Mouse (Mus musculus) CH12.LX (cell line): ENCODE data around the gene Crlf1. TPM values are rescaled to one million over a fixed set of nuclear protein-coding genes. Genes with fewer than 3 reads are reported as not detected.

Experiments used
- DNase-seq: peaks from one replicate; pipeline ENCODE4 v3.0.0-alpha.2; 2013; ENCODE audit errors: extremely low read depth
- H3K27ac ChIP-seq: 2 replicates; pipeline ENCODE4 v1.5.1; 2012; ENCODE audit warnings: low read depth, mild to moderate bottlenecking, control low read depth, moderate library complexity; ENCODE audit not compliant: insufficient read depth
- H3K27me3 ChIP-seq: replicated peaks from 2 replicates; pipeline ENCODE3; 2012; ENCODE audit warnings: inconsistent platforms
- H3K36me3 ChIP-seq, 2 experiments: replicated peaks in 1 of 2; 2 replicates each; pipeline versions ENCODE3 to v1.6.1; 2012; ENCODE audit warnings: inconsistent platforms in 1 of 2, low read length in 1 of 2, mild to moderate bottlenecking in 1 of 2, mixed read lengths in 1 of 2, moderate library complexity in 1 of 2; ENCODE audit not compliant: control insufficient read depth in 1 of 2, insufficient read depth in 1 of 2
- H3K4me1 ChIP-seq, 2 experiments: 2 replicates each; pipeline ENCODE4 v1.6.1; 2012; ENCODE audit warnings: inconsistent platforms in 1 of 2, moderate library complexity in 1 of 2; ENCODE audit not compliant: insufficient read depth in 2 of 2, control insufficient read depth in 1 of 2
- H3K4me2 ChIP-seq: 2 replicates; pipeline ENCODE4 v1.6.1; 2012; ENCODE audit warnings: low read depth, mild to moderate bottlenecking, control low read depth; ENCODE audit not compliant: poor library complexity, insufficient read depth, severe bottlenecking
- H3K4me3 ChIP-seq, 3 experiments: fragments of 150-350 bp in 1 of 3; sonication (generic) in 1 of 3; replicated peaks in 1 of 3; 2 replicates each; pipeline versions ENCODE3 to v1.5.1; 2011 to 2012; ENCODE audit warnings: low read depth in 2 of 3, low read length in 2 of 3, mild to moderate bottlenecking in 2 of 3, moderate library complexity in 2 of 3, control low read depth in 1 of 3, improper control_type of control experiment in 1 of 3, inconsistent platforms in 1 of 3, mixed read lengths in 1 of 3; ENCODE audit not compliant: poor library complexity in 1 of 3
- H3K79me2 ChIP-seq: replicated peaks from 2 replicates; pipeline ENCODE4 v1.6.1; 2012; ENCODE audit warnings: mild to moderate bottlenecking, moderate library complexity; ENCODE audit not compliant: control insufficient read depth, poor library complexity, insufficient read depth, severe bottlenecking; ENCODE audit errors: extremely low read depth
- H3K9ac ChIP-seq: 2 replicates; pipeline ENCODE4 v1.6.1; 2012; ENCODE audit warnings: low read depth, mild to moderate bottlenecking, control low read depth, moderate library complexity; ENCODE audit not compliant: insufficient read depth
- H3K9me3 ChIP-seq: replicated peaks from 2 replicates; pipeline ENCODE3; 2012; ENCODE audit warnings: low read length, inconsistent platforms, mixed read lengths
- BHLHE40 ChIP-seq: IDR thresholded peaks from 2 replicates; pipeline ENCODE4 v1.6.1; 2011; ENCODE audit warnings: mild to moderate bottlenecking, low read depth, low read length, improper control_type of control experiment
- CHD2 ChIP-seq: IDR thresholded peaks from 2 replicates; pipeline ENCODE4 v1.6.1; 2011; ENCODE audit warnings: low read length, improper control_type of control experiment
- GABPA ChIP-seq: IDR thresholded peaks from 2 replicates; pipeline ENCODE4 v1.6.1; 2012; ENCODE audit warnings: low read depth, low read length, improper control_type of control experiment, inconsistent platforms; ENCODE audit not compliant: insufficient replicate concordance
- IRF4 ChIP-seq: IDR thresholded peaks from 2 replicates; pipeline ENCODE4 v1.6.1; 2014; ENCODE audit warnings: low read depth, mild to moderate bottlenecking, inconsistent platforms, low read length, improper control_type of control experiment
- KAT2A ChIP-seq: IDR thresholded peaks from 2 replicates; pipeline ENCODE4 v1.6.1; 2012; ENCODE audit warnings: low read length, improper control_type of control experiment, inconsistent platforms; ENCODE audit not compliant: insufficient replicate concordance
- MAX ChIP-seq: IDR thresholded peaks from 2 replicates; pipeline ENCODE4 v1.6.1; 2011; ENCODE audit warnings: low read length, improper control_type of control experiment
- MEF2A ChIP-seq: IDR thresholded peaks from 2 replicates; pipeline ENCODE4 v1.6.1; 2014; ENCODE audit warnings: low read depth, mild to moderate bottlenecking, inconsistent platforms, low read length, improper control_type of control experiment, borderline replicate concordance
- MYC ChIP-seq: IDR thresholded peaks from 2 replicates; pipeline ENCODE4 v1.6.1; 2011; ENCODE audit warnings: low read depth, mild to moderate bottlenecking, improper control_type of control experiment, low read length
- NELFE ChIP-seq: IDR thresholded peaks from 2 replicates; pipeline ENCODE4 v1.6.1; 2011; ENCODE audit warnings: low read depth, low read length, improper control_type of control experiment
- NRF1 ChIP-seq: IDR thresholded peaks from 2 replicates; pipeline ENCODE4 v1.6.1; 2014; ENCODE audit warnings: low read depth, mild to moderate bottlenecking, inconsistent platforms, low read length, improper control_type of control experiment, moderate library complexity
- TBP ChIP-seq: conservative IDR thresholded peaks from 2 replicates; pipeline ENCODE4 v1.6.1; 2011; ENCODE audit warnings: low read depth, low read length, improper control_type of control experiment
- TCF12 ChIP-seq: IDR thresholded peaks from 2 replicates; pipeline ENCODE4 v1.6.1; 2014; ENCODE audit warnings: low read depth, mild to moderate bottlenecking, inconsistent platforms, low read length, improper control_type of control experiment
- ZKSCAN1 ChIP-seq: IDR thresholded peaks from 2 replicates; pipeline ENCODE4 v1.6.1; 2012; ENCODE audit warnings: low read depth, inconsistent platforms, low read length, improper control_type of control experiment, borderline replicate concordance
- ZMIZ1 ChIP-seq: IDR thresholded peaks from 2 replicates; pipeline ENCODE4 v1.6.1; 2012; ENCODE audit warnings: low read depth, mild to moderate bottlenecking, inconsistent platforms, low read length, improper control_type of control experiment
- ZNF384 ChIP-seq: IDR thresholded peaks from 2 replicates; pipeline ENCODE4 v1.6.1; 2012; ENCODE audit warnings: low read depth, low read length, improper control_type of control experiment, inconsistent platforms
- dilution Hi-C: fragments of 300-500 bp; cut with MboI; formaldehyde crosslinking; loops from 2 replicates; pipeline ENCODE4 v1.14.3; 2020; ENCODE audit warnings: low sequenced_read_pairs; ENCODE audit not compliant: extremely low pct_unique_long_range_greater_than_20kb, extremely low pct_ligation_motif_present
- in situ Hi-C: fragments of 300-500 bp; cut with MboI; formaldehyde crosslinking; loops from 3 replicates; pipeline ENCODE4 v1.14.3; 2019; ENCODE audit warnings: low sequenced_read_pairs, low pct_ligation_motif_present, low pct_unique_long_range_greater_than_20kb, mixed read lengths
- polyA plus RNA-seq: library from polyadenylated mRNA; unstranded; fragments of >175 nt; gene quantifications from 2 replicates; pipeline ENCODE4 v1.2.1, GENCODE M21; 2012; ENCODE audit warnings: low read depth; ENCODE audit not compliant: insufficient read length
- total RNA-seq, 2 experiments: library from RNA; depleted of rRNA; stranded (reverse); fragments of 300-350 nt in 1 of 2; fragments of >200 nt in 1 of 2; gene quantifications; 2 replicates each; pipeline ENCODE4 v1.2.3; 2012 to 2014

Crlf1 gene
- total and polyA plus RNA-seq, 3 experiments = 0.42 to 1.1 (median 0.44) TPM

DNA sequence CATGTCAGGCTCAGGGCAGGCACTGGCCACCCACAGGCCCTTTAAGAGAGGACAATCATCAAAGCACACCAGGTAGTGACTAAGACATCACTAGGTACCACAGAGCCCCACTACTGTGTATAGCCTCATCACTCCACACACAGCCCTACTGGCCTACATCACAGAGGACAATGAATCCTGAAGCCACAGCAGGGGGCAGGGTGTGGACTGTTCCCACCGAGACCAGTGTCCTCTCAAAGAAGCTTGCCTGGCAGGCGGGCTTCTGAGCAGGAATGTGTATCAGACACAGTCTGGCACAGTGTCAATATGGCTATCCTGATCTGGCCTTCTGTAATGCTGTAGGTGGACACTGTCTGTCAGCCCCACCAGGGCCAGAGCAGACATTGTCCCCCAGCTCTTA, 23.0 kb upstream of the Crlf1 start:
- Histone ChIP-seq H3K36me3 (peaks cover 9 to 82% of the 10 kb centered on the region in 2 experiments), H3K4me3 (no peak overlapping the region), H3K9me3 (no peaks in the 10 kb centered on the region), H3K27ac (no peak overlapping the region), H3K4me1 (peaks cover 0 to 1% of the 10 kb centered on the region in 2 experiments; a peak in 1 of 4 replicates)
- dilution Hi-C loops (no loop called here), in situ Hi-C loops (no loop called here)
- DNase-seq = no peak
- TF ChIP-seq MYC = no peak
- TF ChIP-seq ZNF384 = no peak
- TF ChIP-seq, all 38 proteins: peak for 0
- no peak overlapping the region for H3K9ac ChIP-seq
- no peak overlapping the region for H3K4me2 ChIP-seq
- H3K79me2 ChIP-seq = no peaks in the 10 kb centered on the region
- H3K27me3 ChIP-seq = no peaks in the 10 kb centered on the region

DNA sequence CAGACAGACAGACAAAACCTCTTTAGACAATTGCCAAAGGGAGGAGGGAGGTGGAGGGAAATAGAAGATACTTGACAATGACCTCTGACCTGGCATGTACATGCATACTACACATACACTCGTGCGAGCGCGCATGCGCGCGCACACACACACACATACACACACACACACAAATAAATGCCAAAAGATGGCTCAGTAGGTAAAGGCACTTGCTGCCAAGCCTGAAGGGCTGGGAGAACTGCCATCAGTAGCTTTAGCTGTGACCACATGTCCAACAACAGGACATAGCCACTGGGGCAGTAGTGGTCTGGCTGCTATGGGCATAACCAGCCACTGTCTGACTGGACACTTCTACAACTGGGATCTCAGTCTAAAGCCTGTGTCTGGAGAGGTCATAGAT, 21.1 kb upstream of the Crlf1 start:
- Histone ChIP-seq H3K9ac (no peak overlapping the region), H3K36me3 (peaks cover 9 to 69% of the 10 kb centered on the region in 2 experiments), H3K27me3 (no peaks in the 10 kb centered on the region), H3K27ac (no peak overlapping the region)
- no peak for DNase-seq
- dilution Hi-C loops = no loop called here
- no peak for TF ChIP-seq TBP
- TF ChIP-seq ZNF384 = no peak
- no peak for TF ChIP-seq NELFE
- TF ChIP-seq KAT2A = no peak
- TF ChIP-seq MAX = no peak
- TF ChIP-seq BHLHE40 = no peak
- TF ChIP-seq MEF2A = no peak
- no peak for TF ChIP-seq TCF12
- TF ChIP-seq GABPA = no peak
- TF ChIP-seq ZMIZ1 = no peak
- TF ChIP-seq IRF4 = no peak
- TF ChIP-seq ZKSCAN1 = no peak
- no peak for TF ChIP-seq CHD2
- no peak for TF ChIP-seq NRF1
- TF ChIP-seq, all 38 proteins: peak for 0
- H3K9me3 ChIP-seq = no peaks in the 10 kb centered on the region
- in situ Hi-C loops = no loop called here
- H3K4me1 ChIP-seq = peaks cover 0 to 14% of the 10 kb centered on the region in 2 experiments; a peak in 2 of 4 replicates
- H3K79me2 ChIP-seq = no peaks in the 10 kb centered on the region
- no peak overlapping the region for H3K4me3 ChIP-seq
- no peak overlapping the region for H3K4me2 ChIP-seq
